Mouse (Mus musculus) heart, postnatal 10 days (tissue): ENCODE measurements around the gene Gng13. TPM values are rescaled to one million over a fixed set of nuclear protein-coding genes. Genes with fewer than 3 reads are reported as not detected.
"Not testable (repeated sequence)": the region's sequence is repeated elsewhere in the genome, so short reads cannot be mapped to it uniquely, and the experiment has no call there.

Source experiments
- DNase-seq, 2 experiments: peaks; one replicate each; pipeline ENCODE4 v3.0.0; 2021
- intact Hi-C: fragments of 180-260 bp; cut with DNase I; formaldehyde crosslinking; loops from one replicate; pipeline ENCODE4 v1.15.1; 2025
- total RNA-seq, 2 experiments: library from RNA; stranded (reverse); gene quantifications; 2 replicates each; pipeline ENCODE4 v1.2.3; 2021

Gng13 gene
- total RNA-seq, 2 experiments from 2014 or later = 0.38 to 1.9 TPM

DNA sequence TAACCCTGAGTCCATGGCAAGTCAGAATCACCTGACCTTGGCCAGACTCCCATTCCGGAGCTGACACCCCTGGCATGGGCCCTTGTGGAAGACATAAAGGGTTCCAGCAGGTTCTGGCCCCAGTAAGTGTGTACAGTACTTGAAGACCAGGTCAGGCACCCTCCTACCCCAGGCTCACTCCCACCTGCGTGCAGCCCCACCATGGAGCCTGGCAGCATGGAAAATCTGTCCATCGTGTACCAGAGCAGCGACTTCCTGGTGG is 11.0 kb downstream of the Gng13 start:
- no peak for DNase-seq
- intact Hi-C loops = no loop called here

DNA sequence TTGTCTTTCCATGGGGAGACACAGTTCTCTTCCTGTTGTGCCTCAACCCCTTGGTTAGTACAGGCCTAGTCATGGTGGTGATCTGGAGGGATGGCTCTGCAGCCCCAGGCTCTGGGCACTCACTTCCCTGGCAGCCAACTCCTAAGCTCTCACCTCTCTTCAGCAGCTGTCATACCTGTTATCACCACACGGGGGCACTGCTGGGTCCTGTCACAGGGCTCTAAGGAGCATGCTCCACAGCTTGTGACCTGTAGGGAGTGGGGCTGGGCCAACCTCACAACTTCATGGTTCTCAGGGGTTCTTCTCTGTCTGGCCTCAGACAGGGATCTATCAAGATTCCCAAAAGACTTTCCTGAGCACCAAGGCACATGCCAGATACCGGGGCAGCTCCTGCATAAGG is 15.1 kb downstream of the Gng13 start:
- intact Hi-C loops = loop anchor here (2.0 kb wide), 1 partner anchor 69 kb away; no protein-coding TSS in a partner anchor
- DNase-seq = peak; percentile 78 to 89

DNA sequence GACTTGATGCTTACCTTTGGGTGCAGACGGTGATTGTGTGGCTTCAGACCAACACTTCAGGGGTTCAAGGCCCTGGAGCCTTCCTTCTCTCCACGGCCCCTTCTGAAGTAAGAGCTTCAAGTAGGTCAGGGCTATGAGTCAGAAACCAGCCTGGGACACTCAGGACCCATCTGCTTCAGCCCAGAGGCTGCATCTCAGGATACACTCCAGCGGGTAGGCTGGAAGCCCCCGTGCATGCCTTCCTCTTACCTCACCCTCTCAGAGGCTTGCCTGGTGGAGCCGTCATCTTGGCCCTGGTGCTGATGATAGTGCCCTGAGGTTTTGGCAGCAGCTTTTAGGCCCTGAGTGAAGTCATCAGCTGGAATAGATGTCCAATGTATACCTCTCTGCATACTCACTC is 18.3 kb downstream of the Gng13 start:
- DNase-seq = no peak
- intact Hi-C loops = no loop called here

DNA sequence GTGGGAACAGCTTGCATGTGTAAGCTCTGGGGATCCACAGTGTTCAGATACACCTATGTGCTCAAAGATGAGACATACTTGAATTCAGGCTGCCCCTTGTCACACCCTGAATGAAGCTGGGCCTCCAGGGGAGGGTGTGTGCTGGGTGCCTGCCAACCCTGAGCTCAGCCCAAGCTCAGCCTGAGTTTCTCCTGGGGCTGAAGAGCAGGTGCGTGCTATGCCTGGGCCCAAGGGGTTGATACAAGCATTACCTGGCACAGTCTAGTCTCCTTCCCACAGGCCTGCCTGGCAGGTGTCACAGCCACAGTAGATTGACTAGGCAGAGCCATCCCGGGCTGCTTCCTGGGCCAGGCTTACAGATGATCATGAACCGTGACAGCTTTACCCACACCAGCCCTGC is 18.8 kb downstream of the Gng13 start, which contains the start of gene Mslnl:
Gene Mslnl, plus strand, starts transcription at position 298 of the 400 bp plus-strand sequence.
- no peak for DNase-seq
- intact Hi-C loops = no loop called here

DNA sequence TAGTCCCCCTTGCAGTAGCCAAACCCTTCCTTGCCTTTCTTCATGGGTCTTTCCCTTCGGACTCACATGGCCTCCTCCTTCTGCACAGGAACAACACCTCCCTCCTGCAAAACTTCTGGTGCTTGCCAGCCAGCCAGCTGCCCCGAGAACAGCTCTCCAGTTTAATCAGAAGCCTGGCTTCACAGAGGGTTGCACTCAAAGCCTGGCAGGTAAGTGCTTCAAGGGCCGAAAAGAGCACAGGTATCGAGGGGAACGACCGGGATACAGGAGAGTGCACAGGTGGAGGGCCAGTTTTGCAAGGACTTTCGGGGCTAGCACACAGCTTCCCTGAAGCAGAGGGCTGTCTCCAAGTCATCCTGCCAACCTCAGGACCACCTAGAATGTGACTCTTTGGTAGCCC is 21.9 kb downstream of the Gng13 start:
- no peak for DNase-seq
- intact Hi-C loops = no loop called here

DNA sequence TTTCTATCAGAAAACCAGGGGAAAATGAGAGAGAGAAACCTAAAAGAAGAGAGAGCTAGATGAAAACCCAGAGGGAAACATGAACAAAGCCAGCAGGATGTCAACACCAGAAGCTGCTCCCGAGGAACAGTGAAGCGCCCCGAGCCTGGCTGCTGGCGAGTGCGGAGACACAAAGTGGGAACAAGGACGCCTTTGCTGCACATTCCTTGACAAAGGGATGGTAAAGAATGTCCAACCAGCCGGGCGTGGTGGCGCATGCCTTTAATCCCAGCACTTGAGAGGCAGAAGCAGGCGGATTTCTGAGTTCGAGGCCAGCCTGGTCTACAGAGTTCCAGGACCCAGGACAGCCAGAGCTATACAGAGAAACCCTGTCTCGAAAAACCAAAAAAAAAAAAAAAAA is 24.5 kb downstream of the Gng13 start:
- DNase-seq, intact Hi-C loops: not testable (repeated sequence)

DNA sequence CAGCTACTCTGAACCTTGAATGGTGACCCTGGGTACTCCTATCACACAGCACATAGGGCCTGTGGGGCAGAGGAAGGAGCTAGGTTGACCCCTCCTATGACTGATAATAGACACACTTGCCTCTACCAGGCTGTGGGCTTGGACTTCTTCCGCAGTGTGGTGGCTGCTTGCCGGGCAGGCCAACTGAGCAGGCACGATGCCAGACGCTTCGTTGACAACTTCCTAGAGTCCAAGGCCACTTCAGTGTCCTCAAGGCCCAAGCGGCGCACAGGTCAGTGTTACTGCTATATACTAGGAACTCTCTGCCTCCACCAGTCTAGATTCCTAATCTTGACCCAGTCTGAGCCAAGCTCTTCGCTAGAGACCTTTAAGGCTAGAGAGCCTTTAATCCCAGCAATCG is 26.9 kb downstream of the Gng13 start:
- intact Hi-C loops = no loop called here
- no peak for DNase-seq

DNA sequence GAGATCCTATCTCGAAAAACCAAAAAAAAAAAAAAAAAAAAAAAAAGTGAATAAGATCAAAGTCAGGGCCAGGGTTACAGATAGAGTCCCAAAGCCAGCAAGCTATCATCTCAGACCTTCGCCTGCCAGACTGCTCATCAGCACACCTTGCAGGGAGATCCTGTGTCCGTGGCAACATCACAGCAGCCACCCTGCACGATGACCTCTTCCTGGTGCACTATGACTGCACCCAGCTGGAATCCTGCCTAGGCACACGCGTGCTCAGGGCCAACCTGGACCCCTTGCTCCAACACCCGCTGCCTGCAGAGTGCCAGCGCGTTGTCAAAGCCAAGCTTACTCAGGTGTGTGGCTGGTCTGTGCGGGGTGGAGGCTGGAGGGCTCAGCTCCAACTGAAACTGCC is 27.3 kb downstream of the Gng13 start:
- DNase-seq = no peak
- intact Hi-C loops = no loop called here

DNA sequence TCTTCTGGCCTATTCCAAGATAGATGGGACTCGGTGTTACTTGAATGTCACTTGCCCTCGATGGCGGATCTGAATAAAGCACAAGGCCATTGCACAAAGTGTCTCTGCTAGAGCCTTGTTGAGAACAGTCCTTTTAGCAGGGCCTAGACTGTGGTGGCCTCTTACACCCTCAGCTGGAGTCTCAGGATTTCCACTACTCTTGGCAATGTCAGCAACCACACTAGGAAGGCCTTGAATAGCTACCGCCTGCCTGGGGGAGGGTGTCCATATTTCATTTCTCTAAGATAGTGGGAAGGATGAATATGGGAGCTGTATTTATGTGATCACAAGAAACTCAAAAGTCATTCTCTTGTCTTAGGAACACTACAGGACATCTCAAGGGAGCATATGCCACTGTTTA is 31.3 kb downstream of the Gng13 start:
- DNase-seq = no peak
- intact Hi-C loops = no loop called here

DNA sequence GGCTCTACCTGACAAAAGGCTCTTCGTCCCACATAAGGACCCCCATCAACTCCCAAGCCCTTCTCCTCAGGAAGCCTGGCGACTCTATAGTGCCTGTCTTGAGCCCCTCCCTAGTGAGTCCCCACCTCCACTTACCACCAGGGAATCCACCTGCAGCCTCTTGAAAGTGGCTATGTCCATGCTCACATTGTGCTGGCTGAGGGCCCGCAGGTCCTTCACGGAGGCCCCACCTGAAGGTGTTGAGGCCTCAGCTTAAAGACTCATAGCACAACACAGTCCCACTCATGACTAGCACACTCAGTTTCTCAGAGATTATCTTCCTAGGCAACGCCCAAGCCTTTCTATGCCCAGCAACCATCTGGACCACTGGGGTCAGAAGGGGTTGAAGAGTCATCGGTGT is 32.3 kb downstream of the Gng13 start:
- no peak for DNase-seq
- intact Hi-C loops = no loop called here

DNA sequence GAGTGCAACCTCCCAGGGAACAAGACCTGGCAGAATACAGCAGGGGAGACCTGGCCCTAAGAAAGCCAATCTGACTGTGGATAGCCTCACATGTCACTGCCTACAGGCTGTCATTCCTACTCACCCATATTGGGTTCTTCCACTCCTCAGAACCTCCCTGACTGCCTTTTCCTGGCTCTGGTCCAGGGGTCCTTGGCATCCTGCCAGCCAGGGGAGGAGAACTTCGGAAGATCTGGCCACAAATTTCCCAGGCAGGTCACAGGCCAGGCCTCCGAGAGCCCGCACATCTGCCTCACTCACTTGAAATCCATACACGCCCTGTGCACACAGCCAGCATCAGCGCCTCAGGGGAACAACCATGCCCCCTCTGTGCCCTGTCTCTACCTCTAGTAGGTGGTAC is 34.5 kb downstream of the Gng13 start:
- peak; percentile 46 to 67 for DNase-seq

DNA sequence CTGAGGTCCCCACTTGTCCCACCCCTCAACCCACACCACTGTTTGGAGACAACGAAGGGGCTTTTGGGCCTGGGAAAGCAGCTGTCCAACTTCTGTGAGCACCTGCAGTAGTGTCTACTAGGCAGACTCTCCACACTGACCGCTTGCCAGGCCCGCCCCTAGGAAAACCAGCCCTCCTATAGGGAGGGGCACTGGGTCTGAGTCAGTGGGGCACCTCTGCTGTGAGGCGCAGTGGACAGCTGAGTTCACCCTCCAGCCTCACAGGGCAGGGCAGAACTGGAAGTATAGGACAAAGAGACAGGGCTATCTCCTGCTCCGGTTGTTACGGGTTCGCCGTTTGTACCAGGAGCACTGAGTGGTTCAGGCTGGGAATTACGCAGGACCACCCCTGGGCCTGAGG is 37.3 kb downstream of the Gng13 start, which contains the start of gene Msln:
Gene Msln, minus strand, starts transcription at position 138 of the 400 bp plus-strand sequence.
- intact Hi-C loops = no loop called here
- no peak for DNase-seq

More for the DNA sequence above, 34.5 kb downstream of the Gng13 start:
- intact Hi-C loops = no loop called here

DNA sequence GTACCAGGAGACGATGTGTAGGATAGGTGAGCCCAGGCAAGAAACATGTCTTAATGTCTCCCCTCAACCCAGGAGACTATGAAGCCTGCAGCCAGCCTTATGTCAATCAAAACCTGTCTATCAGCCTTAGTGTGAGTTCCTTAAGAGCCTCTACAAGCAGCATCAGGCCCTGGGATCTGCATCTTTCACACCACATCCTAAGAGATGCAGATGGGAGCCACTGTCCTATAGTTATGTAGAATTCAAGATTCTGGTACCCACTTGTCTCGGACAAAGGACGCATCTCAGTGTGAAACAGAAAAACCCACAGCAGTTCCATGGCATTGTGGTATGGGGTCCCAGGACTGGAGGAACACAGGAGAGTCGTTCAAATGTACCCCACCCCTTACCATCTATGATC is 38.1 kb downstream of the Gng13 start:
- intact Hi-C loops = no loop called here
- DNase-seq = no peak

DNA sequence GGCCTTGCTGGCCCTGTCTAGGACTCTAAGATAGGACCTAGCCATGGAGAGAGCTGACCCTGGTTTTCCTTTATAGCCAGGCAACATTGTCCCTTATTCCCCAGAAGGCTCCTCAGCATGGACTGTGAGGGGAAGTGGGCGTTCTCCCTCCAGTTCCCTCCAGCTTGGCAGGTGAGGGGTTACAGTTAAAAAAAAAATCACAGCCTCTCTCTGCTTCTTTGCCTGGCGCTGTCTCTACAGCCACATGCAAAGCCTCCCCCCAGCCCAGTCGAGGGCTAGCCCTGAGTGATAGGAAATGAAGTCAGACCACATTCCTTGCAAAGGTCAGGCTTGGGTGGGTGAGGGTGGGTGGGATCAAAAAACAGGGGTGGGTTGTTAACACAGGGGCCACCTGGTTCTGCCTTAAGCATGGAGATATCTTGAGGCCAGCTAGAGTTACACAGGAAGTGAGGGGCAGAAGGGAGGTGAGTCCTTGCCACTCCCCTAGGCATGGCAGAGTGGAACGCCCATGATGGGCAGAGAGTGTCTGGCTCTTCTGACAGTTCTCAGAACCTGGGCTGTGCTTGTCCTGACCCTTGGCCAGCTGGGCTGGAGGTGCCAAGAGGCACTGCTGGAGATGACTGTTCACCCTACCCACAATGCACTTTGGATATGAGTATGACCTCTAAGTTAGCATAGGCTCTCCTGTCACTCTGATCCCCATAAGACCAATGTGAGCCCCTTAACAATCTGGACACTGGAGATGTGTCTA is 38.8 kb downstream of the Gng13 start:
- intact Hi-C loops = no loop called here
- no peak for DNase-seq

DNA sequence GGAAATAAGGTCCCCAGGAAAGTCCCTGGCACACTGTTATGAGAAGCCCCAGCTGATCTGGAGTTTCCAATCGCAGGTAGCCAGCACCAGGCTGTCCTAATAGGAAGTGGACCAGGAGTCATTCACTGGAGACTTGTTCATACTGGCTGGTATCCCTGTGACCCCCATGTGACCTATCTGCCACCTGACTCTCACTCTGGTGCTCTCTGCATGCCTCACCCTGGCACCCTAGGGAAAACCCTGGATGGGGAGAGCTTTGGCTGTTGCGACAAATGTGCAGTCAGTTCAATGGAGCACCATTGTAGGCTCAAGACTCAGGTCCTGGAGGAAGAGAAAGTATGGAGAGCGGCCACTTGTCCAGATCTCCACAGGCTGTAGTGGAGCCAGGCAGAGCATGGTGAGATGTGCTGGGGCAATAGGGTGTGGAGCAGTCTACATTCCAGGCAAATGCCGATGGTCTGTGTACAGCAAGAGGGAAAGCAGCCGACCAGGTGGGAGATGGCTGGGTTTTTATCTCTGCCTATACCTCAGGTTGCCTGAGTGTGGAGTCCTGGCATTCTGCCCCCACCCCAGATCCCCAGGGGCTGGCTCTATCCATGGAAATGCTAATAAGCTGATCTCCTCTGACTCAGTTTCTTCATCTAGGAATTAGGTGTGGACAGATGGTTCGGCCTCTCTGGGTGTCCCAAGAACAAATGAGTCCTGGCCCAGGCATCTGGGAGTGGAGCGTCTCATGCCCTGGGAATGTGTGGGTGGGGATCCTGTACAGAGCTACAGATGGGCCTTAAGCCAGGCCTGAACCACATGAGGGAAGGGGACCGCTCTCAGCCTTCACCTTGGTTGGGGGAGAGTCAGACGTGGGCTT is 39.6 kb downstream of the Gng13 start:
- DNase-seq = no peak
- intact Hi-C loops = no loop called here

DNA sequence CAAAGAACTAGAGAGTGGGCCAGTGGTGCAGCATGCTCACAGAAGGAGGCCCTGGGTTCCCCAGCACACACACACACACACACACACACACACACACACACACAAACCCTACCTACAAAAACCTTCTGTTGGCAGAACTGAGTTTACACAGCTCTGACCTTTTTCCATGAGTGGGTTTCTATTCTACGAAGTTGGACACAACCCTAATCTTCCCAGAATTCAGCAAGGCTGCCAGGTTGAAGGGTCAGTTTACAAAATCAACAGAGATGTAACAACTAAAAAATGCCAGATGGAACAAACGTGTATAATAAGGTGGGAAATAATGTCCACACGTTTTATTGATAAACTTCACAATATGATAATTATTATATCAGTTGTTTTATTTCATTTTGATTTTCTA is 40.7 kb downstream of the Gng13 start:
- intact Hi-C loops = no loop called here
- no peak for DNase-seq

DNA sequence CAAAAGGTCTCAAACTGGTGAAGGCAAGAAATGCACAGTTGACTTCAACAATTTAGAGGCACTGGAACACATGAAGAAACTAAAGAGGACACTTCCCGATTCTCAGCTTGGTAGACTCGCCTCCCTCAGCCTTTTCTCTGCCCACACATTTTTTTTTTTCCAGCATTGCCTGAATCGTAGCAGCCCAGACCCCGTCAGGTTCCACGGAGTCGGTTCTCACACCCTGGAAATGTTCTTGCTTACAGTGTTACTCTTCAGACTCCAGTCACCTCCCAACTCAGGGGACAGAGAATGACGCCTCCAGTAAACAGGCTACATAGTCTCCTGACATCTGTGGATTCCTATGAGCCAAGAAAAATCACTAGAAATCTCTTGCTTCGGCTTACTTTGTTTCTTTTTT is 43.2 kb downstream of the Gng13 start:
- intact Hi-C loops = no loop called here

DNA sequence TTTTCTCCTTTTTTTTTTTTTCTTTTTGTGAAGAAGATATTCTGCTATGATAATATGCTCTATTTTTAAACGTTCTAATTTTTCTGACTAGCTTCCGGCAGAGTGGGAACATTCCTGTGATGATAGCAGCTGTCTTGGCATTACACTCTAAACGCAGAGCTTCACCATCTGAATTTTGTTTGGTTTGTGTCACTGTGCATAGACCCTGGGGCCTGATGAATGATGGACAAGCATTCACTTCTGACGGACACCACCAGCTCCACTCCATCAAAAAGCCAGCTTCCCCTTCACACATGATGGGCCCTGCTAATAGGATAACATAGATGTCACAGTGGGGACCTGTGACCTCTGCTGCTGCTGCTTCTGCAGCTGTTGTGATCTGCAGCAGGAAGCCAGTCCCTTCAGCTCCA is 44.6 kb downstream of the Gng13 start:
- intact Hi-C loops = no loop called here

More for the DNA sequence above, 43.2 kb downstream of the Gng13 start:
- no peak for DNase-seq

DNA sequence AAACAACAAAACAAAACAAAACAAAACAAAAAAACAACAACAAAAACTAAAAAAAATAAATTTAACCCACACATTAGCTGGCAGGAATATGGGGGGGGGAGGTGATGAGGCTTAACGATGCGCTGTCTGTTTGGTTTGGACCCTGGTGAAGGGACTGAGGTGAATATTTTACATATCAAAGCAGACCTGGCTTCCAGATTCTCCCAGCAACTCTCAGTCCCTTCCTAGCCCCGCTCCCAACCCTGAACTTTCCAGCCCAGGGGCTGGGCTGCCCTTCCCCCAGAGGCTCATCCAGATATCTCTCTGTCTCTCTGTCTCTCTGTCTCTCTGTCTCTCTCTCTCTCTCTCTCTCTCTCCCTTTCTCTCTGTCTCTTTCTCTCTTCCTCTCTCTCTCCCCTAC is 45.6 kb downstream of the Gng13 start:
- DNase-seq = no peak
- intact Hi-C loops = no loop called here

More for the DNA sequence above, 44.6 kb downstream of the Gng13 start:
- no peak for DNase-seq

DNA sequence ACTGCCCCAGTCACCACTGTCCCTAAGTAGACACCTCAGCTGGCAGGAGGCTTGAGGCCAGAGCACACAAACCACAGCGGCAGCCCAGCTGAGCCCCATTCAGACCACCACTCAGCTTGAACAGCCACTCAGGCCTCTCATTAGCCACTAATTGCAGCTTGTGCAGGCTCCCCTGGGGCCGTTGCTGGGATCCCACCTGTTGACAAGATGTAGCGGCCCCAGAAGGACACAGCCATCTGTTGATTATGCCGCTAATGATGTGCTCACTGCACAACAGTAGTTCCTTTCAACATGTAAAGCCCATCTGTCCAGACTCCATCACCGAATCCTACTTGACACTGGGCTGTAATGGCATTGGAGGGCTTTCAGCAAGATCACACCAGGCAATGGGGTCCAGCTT is 48.9 kb downstream of the Gng13 start:
- intact Hi-C loops = no loop called here

More for the DNA sequence above, 48.9 kb downstream of the Gng13 start:
- no peak for DNase-seq
